Mouse (Mus musculus): Measurements from ENCODE around the gene Tns1.

Tns1 gene

GRCm38 (mm10) chr1:74090329-74090728 lies 33.9 kb downstream of the Tns1 start:
- no peak for DNase-seq

GRCm38 (mm10) chr1:74088569-74088968 lies 35.7 kb downstream of the Tns1 start:
- no peak for DNase-seq

- no peak for DNase-seq
These were observed 38.7 kb downstream of the Tns1 start for GRCm38 (mm10) chr1:74085566-74085965.

- no peak for DNase-seq
These were observed 39.5 kb downstream of the Tns1 start for GRCm38 (mm10) chr1:74084752-74085151.

GRCm38 (mm10) chr1:74084065-74084705 lies 40.1 kb downstream of the Tns1 start:
- DNase-seq: peak; percentile 69

- DNase-seq: peak; percentile 73
These were observed 41.3 kb downstream of the Tns1 start for GRCm38 (mm10) chr1:74082841-74083463.

GRCm38 (mm10) chr1:74081573-74081989 lies 42.7 kb downstream of the Tns1 start:
- DNase-seq: peak; percentile 46

- peak; percentile 97 for DNase-seq
These were observed 46.9 kb downstream of the Tns1 start for GRCm38 (mm10) chr1:74077353-74077752.

- DNase-seq: peak; percentile 62
These were observed 48.0 kb downstream of the Tns1 start for GRCm38 (mm10) chr1:74076230-74076629.

GRCm38 (mm10) chr1:74074693-74075485 lies 49.4 kb downstream of the Tns1 start:
- peak; percentile 68 for DNase-seq

GRCm38 (mm10) chr1:74073791-74074190 lies 50.5 kb downstream of the Tns1 start:
- DNase-seq: no peak

GRCm38 (mm10) chr1:74070745-74071144 lies 53.5 kb downstream of the Tns1 start:
- DNase-seq: peak; percentile 61

- DNase-seq: peak; percentile 33
These were observed 54.2 kb downstream of the Tns1 start for GRCm38 (mm10) chr1:74070001-74070551.

- DNase-seq: peak; percentile 81
These were observed 55.0 kb downstream of the Tns1 start for GRCm38 (mm10) chr1:74069085-74069835.

- DNase-seq: peak; percentile 21
These were observed 55.7 kb downstream of the Tns1 start for GRCm38 (mm10) chr1:74068366-74069084.

GRCm38 (mm10) chr1:74067866-74068265 lies 56.4 kb downstream of the Tns1 start:
- DNase-seq: no peak

- DNase-seq: peak; percentile 49
These were observed 57.7 kb downstream of the Tns1 start for GRCm38 (mm10) chr1:74066576-74066975.

- peak; percentile 62 for DNase-seq
These were observed 58.2 kb downstream of the Tns1 start for GRCm38 (mm10) chr1:74066061-74066460.

GRCm38 (mm10) chr1:74060046-74060445 lies 64.2 kb downstream of the Tns1 start:
- DNase-seq: no peak

GRCm38 (mm10) chr1:74059552-74059951 lies 64.7 kb downstream of the Tns1 start:
- no peak for DNase-seq

- DNase-seq: no peak
These were observed 65.5 kb downstream of the Tns1 start for GRCm38 (mm10) chr1:74058771-74059170.

GRCm38 (mm10) chr1:74058309-74058708 lies 65.9 kb downstream of the Tns1 start:
- DNase-seq: no peak
